Mouse (Mus musculus): ENCODE results near the gene Dock2. TPM values are rescaled to one million over a fixed set of nuclear protein-coding genes. Genes with fewer than 3 reads are reported as not detected.

Dock2 gene
- polyA plus RNA-seq, 1 experiment from 2014 or later = 1.2 TPM

- 88% methylated on average over 5 of the region's 5 CpGs for WGBS
- no peaks in the 10 kb centered on the region for H3K36me3 ChIP-seq
Measured at GRCm38 (mm10) chr11:34762570-34763127, 21.0 kb downstream of the Dock2 start.

GRCm38 (mm10) chr11:34762125-34762524, 21.6 kb downstream of the Dock2 start:
- H3K4me3 ChIP-seq = no peak overlapping the region
- H3K4me1 ChIP-seq = no peaks in the 10 kb centered on the region
- H3K27me3 ChIP-seq (ENCODE audit: insufficient read depth, poor library complexity, severe bottlenecking) = no peaks in the 10 kb centered on the region
- no peaks in the 10 kb centered on the region for H3K9me3 ChIP-seq
- DNase-seq (ENCODE audit: low spot score) = no peak
- H3K36me3 ChIP-seq = no peaks in the 10 kb centered on the region
- no peak overlapping the region for H3K27ac ChIP-seq
- WGBS = 83% methylated on average over 6 of the region's 6 CpGs

More at GRCm38 (mm10) chr11:34762570-34763127, 21.0 kb downstream of the Dock2 start:
- Histone ChIP-seq H3K27ac (no peak overlapping the region), H3K9me3 (no peaks in the 10 kb centered on the region), H3K4me3 (no peak overlapping the region), H3K27me3 (ENCODE audit: insufficient read depth, poor library complexity, severe bottlenecking) (no peaks in the 10 kb centered on the region), H3K4me1 (no peaks in the 10 kb centered on the region)
- no peak for DNase-seq (ENCODE audit: low spot score)

- no peaks in the 10 kb centered on the region for H3K4me1 ChIP-seq
- DNase-seq (ENCODE audit: low spot score) = no peak
- no peaks in the 10 kb centered on the region for H3K36me3 ChIP-seq
- no peaks in the 10 kb centered on the region for H3K9me3 ChIP-seq
- no peak overlapping the region for H3K4me3 ChIP-seq
- no peak overlapping the region for H3K27ac ChIP-seq
- no peaks in the 10 kb centered on the region for H3K27me3 ChIP-seq (ENCODE audit: insufficient read depth, poor library complexity, severe bottlenecking)
- 88% methylated on average over 4 of the region's 4 CpGs for WGBS
Measured at GRCm38 (mm10) chr11:34759582-34759981, 24.1 kb downstream of the Dock2 start.

GRCm38 (mm10) chr11:34741081-34741480, 42.6 kb downstream of the Dock2 start:
- 56% methylated on average over 1 of the region's 1 CpGs for WGBS
- no peaks in the 10 kb centered on the region for H3K27me3 ChIP-seq (ENCODE audit: insufficient read depth, poor library complexity, severe bottlenecking)
- no peaks in the 10 kb centered on the region for H3K36me3 ChIP-seq

GRCm38 (mm10) chr11:34739816-34740215, 43.9 kb downstream of the Dock2 start:
- Histone ChIP-seq H3K27me3 (ENCODE audit: insufficient read depth, poor library complexity, severe bottlenecking) (no peaks in the 10 kb centered on the region), H3K4me3 (no peak overlapping the region), H3K36me3 (no peaks in the 10 kb centered on the region), H3K27ac (no peak overlapping the region), H3K9me3 (no peaks in the 10 kb centered on the region), H3K4me1 (no peaks in the 10 kb centered on the region)
- DNase-seq (ENCODE audit: low spot score) = no peak
- WGBS = 90% methylated on average over 3 of the region's 3 CpGs

More at GRCm38 (mm10) chr11:34741081-34741480, 42.6 kb downstream of the Dock2 start:
- H3K9me3 ChIP-seq = no peaks in the 10 kb centered on the region
- H3K4me1 ChIP-seq = no peaks in the 10 kb centered on the region
- no peak overlapping the region for H3K27ac ChIP-seq
- no peak overlapping the region for H3K4me3 ChIP-seq
- no peak for DNase-seq (ENCODE audit: low spot score)

- Histone ChIP-seq H3K36me3 (no peaks in the 10 kb centered on the region), H3K4me1 (no peaks in the 10 kb centered on the region), H3K9me3 (no peaks in the 10 kb centered on the region), H3K4me3 (no peak overlapping the region), H3K27ac (no peak overlapping the region), H3K27me3 (ENCODE audit: insufficient read depth, poor library complexity, severe bottlenecking) (no peaks in the 10 kb centered on the region)
- no peak for DNase-seq (ENCODE audit: low spot score)
- 33% methylated on average over 1 of the region's 1 CpGs for WGBS
Measured at GRCm38 (mm10) chr11:34738945-34739344, 44.7 kb downstream of the Dock2 start.

- Histone ChIP-seq H3K36me3 (no peaks in the 10 kb centered on the region), H3K27ac (no peak overlapping the region), H3K4me1 (no peaks in the 10 kb centered on the region), H3K9me3 (no peaks in the 10 kb centered on the region), H3K4me3 (no peak overlapping the region), H3K27me3 (ENCODE audit: insufficient read depth, poor library complexity, severe bottlenecking) (no peaks in the 10 kb centered on the region)
- 77% methylated on average over 4 of the region's 4 CpGs for WGBS
- DNase-seq (ENCODE audit: low spot score) = no peak
Measured at GRCm38 (mm10) chr11:34737193-34737592, 46.5 kb downstream of the Dock2 start.

- Histone ChIP-seq H3K27ac (no peak overlapping the region), H3K9me3 (no peaks in the 10 kb centered on the region), H3K36me3 (no peaks in the 10 kb centered on the region), H3K4me1 (no peaks in the 10 kb centered on the region), H3K27me3 (ENCODE audit: insufficient read depth, poor library complexity, severe bottlenecking) (no peaks in the 10 kb centered on the region), H3K4me3 (no peak overlapping the region)
- WGBS = 68% methylated on average over 3 of the region's 3 CpGs
- DNase-seq (ENCODE audit: low spot score) = no peak
Measured at GRCm38 (mm10) chr11:34734033-34734432, 49.7 kb downstream of the Dock2 start.

GRCm38 (mm10) chr11:34727467-34727866, 56.2 kb downstream of the Dock2 start:
- Histone ChIP-seq H3K27me3 (ENCODE audit: insufficient read depth, poor library complexity, severe bottlenecking) (no peaks in the 10 kb centered on the region), H3K27ac (no peak overlapping the region), H3K36me3 (no peaks in the 10 kb centered on the region), H3K4me3 (no peak overlapping the region), H3K4me1 (no peaks in the 10 kb centered on the region), H3K9me3 (no peaks in the 10 kb centered on the region)
- 67% methylated on average over 3 of the region's 3 CpGs for WGBS
- DNase-seq (ENCODE audit: low spot score) = no peak

GRCm38 (mm10) chr11:34726699-34727347, 56.9 kb downstream of the Dock2 start:
- no peaks in the 10 kb centered on the region for H3K36me3 ChIP-seq
- 81% methylated on average over 9 of the region's 9 CpGs for WGBS
- H3K9me3 ChIP-seq = no peaks in the 10 kb centered on the region
- no peak for DNase-seq (ENCODE audit: low spot score)
- no peak overlapping the region for H3K4me3 ChIP-seq
- no peaks in the 10 kb centered on the region for H3K4me1 ChIP-seq
- H3K27ac ChIP-seq = no peak overlapping the region
- no peaks in the 10 kb centered on the region for H3K27me3 ChIP-seq (ENCODE audit: insufficient read depth, poor library complexity, severe bottlenecking)

GRCm38 (mm10) chr11:34713360-34713759, 70.3 kb downstream of the Dock2 start:
- no peaks in the 10 kb centered on the region for H3K9me3 ChIP-seq
- H3K4me3 ChIP-seq = no peak overlapping the region
- H3K27me3 ChIP-seq (ENCODE audit: insufficient read depth, poor library complexity, severe bottlenecking) = no peaks in the 10 kb centered on the region
- no peaks in the 10 kb centered on the region for H3K36me3 ChIP-seq
- no peaks in the 10 kb centered on the region for H3K4me1 ChIP-seq
- H3K27ac ChIP-seq = no peak overlapping the region
- WGBS = 78% methylated on average over 5 of the region's 5 CpGs
- DNase-seq (ENCODE audit: low spot score) = no peak

- Histone ChIP-seq H3K4me1 (peaks cover 4% of the 10 kb centered on the region; the same call in 1 of the 2 replicates), H3K27ac (no peak overlapping the region), H3K9me3 (no peaks in the 10 kb centered on the region), H3K36me3 (no peaks in the 10 kb centered on the region), H3K4me3 (no peak overlapping the region), H3K27me3 (ENCODE audit: insufficient read depth, poor library complexity, severe bottlenecking) (no peaks in the 10 kb centered on the region)
- WGBS = 82% methylated on average over 11 of the region's 11 CpGs
- no peak for DNase-seq (ENCODE audit: low spot score)
Measured at GRCm38 (mm10) chr11:34708278-34708677, 75.4 kb downstream of the Dock2 start.

- no peaks in the 10 kb centered on the region for H3K27me3 ChIP-seq (ENCODE audit: insufficient read depth, poor library complexity, severe bottlenecking)
- no peak overlapping the region for H3K4me3 ChIP-seq
- H3K36me3 ChIP-seq = no peaks in the 10 kb centered on the region
- peaks cover 4% of the 10 kb centered on the region; the same call in 1 of the 2 replicates for H3K4me1 ChIP-seq
- H3K9me3 ChIP-seq = no peaks in the 10 kb centered on the region
- no peak for DNase-seq (ENCODE audit: low spot score)
- H3K27ac ChIP-seq = no peak overlapping the region
- WGBS = 81% methylated on average over 5 of the region's 5 CpGs
Measured at GRCm38 (mm10) chr11:34707360-34707759, 76.3 kb downstream of the Dock2 start.

GRCm38 (mm10) chr11:34705108-34705446, 78.6 kb downstream of the Dock2 start:
- H3K4me3 ChIP-seq = no peak overlapping the region
- H3K4me1 ChIP-seq = peaks cover 4% of the 10 kb centered on the region; the same call in 1 of the 2 replicates
- DNase-seq (ENCODE audit: low spot score) = no peak
- no peaks in the 10 kb centered on the region for H3K27me3 ChIP-seq (ENCODE audit: insufficient read depth, poor library complexity, severe bottlenecking)
- 75% methylated on average over 4 of the region's 4 CpGs for WGBS
- H3K9me3 ChIP-seq = no peaks in the 10 kb centered on the region
- H3K36me3 ChIP-seq = no peaks in the 10 kb centered on the region
- no peak overlapping the region for H3K27ac ChIP-seq
